Mouse (Mus musculus): Measurements from ENCODE around the gene Slco3a1.

Slco3a1 gene

GRCm38 (mm10) chr7:74529183-74529757 lies 25.3 kb downstream of the Slco3a1 start:
- no peak for DNase-seq (ENCODE audit: low read depth in 1 of 2, low spot score in 2 of 2)

DNA sequence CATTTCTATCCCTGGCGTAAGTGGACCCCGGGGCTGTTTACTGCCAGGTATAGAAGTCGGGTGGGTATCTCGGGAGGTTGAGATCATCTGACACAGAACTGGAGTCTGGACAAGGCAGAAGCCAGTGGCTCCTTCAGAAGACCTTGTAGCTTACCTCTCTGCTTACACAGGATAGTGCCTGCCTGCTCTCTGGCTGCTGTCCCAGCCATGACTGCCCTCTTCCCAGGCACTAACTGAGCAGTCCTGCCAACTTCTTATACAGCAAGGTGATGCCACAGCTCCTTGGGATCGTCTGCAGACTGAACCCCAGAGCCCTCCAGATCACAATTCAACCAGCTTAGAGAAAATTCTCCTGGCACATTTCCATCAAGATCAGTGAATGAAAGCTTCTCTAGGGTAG lies 26.4 kb downstream of the Slco3a1 start:
- no peak for DNase-seq (ENCODE audit: low read depth in 1 of 2, low spot score in 2 of 2)

DNA sequence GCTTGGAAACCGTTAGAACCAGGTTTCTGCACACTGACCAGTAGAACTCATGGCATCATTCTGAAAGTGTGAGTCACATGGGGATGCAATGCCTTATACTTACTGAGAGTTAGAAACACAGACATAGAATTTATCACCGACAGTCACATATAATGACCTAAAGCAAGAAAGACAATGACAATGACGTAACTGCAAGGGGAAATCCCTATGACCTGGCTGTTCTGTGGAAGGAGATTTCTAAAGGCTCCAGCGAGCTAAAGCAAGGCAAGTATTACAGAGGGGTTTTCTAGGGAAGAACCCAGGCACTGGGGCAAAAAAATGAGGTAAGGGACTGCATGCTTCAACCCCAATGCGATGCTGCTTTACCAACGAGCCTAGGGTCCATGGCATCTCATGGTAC lies 26.9 kb downstream of the Slco3a1 start:
- no peak for DNase-seq (ENCODE audit: low read depth in 1 of 2, low spot score in 2 of 2)

DNA sequence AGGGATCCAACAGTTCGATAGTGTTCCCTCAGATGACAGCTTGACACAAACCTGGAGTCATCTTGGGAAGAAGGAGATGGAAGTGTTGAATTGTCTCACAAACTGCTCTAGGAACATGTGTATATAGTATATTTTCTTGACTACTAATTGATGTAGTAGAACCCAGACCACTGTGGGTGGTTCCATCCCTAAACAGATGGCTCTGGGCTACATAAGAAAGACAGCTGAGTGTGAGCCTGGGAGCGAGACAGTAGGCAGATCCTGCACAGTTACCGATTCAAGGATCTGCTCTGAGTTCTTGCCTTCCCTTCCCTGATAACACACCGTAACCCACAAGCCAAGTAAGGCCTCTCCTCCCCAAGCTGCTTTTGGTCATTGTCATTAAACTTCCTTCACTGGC lies 28.6 kb downstream of the Slco3a1 start:
- no peak for DNase-seq (ENCODE audit: low read depth in 1 of 2, low spot score in 2 of 2)

GRCm38 (mm10) chr7:74525586-74525985 lies 29.0 kb downstream of the Slco3a1 start:
- no peak for DNase-seq (ENCODE audit: low read depth in 1 of 2, low spot score in 2 of 2)

DNA sequence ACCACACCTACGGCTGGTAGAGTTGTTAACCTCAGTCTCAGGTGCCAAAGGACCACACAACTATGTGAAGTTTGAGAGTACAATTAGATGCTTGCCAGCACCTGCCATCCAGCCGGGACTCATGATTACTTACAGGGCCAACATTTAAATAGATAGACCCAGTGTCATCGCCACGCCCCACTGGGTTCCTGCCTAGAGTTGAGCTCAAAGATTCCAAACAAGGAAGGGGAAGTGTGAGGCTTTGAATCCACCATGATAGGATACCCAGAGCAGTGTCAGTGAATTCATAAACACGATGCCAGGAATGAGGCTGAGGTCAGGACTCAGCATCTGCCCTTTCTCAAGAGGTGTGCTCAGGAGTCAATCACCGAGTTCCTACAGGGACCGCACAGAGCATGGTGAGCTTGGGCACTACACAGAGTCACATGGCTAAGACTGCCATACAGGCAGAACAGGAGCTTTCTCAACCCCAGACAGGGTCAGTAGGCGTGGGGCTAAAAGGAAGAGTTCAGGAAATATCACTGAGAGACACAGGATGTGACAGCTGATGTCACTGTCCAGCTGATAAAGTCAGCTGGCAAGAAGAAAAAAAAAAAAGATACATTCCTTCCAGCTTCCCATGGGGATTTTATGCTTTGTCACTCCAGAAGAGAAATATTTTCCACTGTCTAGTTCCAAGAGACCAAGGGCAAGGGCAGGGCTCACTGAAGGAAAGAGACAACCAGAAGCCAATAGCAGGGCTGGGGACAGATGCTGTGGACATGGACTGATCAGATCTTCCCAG lies 30.2 kb downstream of the Slco3a1 start:
- DNase-seq (ENCODE audit: low read depth in 1 of 2, low spot score in 2 of 2): no peak

GRCm38 (mm10) chr7:74523086-74523485 lies 31.5 kb downstream of the Slco3a1 start:
- DNase-seq (ENCODE audit: low read depth in 1 of 2, low spot score in 2 of 2): no peak

DNA sequence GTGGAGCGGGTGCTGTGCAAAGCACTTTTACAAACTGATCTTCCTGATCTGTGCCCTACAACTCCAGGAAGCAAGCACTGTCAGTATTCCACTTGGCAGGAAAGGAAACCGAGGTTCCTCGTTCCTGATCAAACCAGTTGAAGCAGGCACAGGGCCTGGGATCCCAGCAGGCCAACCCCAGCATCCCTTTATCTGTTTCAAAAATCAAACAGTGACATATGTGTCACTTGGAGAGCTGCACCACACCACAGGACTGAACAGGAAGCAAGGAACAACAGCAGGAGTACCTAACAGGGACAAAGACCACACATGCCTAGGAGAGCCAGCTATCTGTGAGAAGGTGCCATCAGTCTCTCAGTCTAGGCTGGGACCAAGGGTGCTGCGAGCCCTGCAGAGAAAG lies 32.3 kb downstream of the Slco3a1 start:
- DNase-seq (ENCODE audit: low read depth in 1 of 2, low spot score in 2 of 2): no peak

- no peak for DNase-seq (ENCODE audit: low read depth in 1 of 2, low spot score in 2 of 2)
These were observed 35.2 kb downstream of the Slco3a1 start for GRCm38 (mm10) chr7:74519386-74519785.

DNA sequence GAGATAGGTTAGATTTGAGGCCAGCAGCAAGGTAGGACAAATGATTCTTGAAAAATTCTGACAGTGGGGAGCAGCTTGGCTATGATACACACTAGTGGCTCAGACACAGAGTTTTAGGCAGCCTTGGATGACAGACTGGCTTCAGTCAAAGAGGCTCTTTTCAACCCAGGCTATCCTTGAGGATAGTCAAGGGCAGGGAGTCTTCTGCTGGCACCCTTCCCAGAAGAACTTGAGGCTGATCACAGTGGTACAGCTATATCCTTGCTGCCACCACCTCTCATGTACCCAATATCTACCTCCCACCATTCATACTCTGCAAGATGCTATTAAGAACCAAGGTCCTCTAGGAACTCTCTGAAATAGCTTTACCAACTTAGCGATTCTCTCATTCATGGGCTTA lies 35.8 kb downstream of the Slco3a1 start:
- no peak for DNase-seq (ENCODE audit: low read depth in 1 of 2, low spot score in 2 of 2)

DNA sequence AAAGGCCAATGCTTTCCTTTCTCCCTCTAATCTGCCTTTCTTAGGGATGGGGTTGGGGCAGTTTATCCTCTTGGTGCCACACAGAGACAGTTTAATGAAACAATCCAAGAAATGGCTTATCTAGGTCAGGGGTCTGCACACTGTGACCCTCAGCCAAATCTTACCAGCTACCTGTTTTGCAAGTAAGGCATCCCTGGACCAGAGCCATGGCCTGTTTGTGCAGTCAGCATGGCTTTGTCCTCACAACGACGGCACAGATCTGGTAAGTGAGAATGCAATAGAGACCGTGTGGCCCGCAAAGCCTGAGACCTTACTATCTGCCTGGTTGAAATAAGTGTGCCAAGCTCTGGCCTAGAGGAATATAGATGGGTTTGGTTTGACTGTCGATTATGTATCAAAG lies 36.3 kb downstream of the Slco3a1 start:
- no peak for DNase-seq (ENCODE audit: low read depth in 1 of 2, low spot score in 2 of 2)

DNA sequence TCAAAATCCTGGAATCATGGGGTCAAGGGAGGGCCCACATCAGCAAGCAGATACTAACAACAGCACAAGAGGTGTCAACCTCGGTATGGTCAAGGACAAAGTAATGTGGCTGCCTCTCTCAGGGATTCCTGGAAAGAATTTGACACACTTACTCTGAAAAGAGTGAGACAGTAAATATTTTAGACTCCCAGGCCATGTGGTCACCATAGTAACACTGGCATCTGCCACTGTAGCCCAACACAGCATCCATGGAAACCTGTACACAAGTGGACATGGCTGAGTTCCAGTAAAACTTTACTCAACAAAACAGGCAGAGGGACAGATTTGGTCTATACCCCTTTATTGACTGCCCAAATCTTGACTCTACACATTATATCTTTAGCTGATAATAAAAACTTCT lies 43.9 kb downstream of the Slco3a1 start:
- DNase-seq (ENCODE audit: low read depth in 1 of 2, low spot score in 2 of 2): no peak

GRCm38 (mm10) chr7:74508205-74508604 lies 46.4 kb downstream of the Slco3a1 start:
- DNase-seq (ENCODE audit: low read depth in 1 of 2, low spot score in 2 of 2): no peak

DNA sequence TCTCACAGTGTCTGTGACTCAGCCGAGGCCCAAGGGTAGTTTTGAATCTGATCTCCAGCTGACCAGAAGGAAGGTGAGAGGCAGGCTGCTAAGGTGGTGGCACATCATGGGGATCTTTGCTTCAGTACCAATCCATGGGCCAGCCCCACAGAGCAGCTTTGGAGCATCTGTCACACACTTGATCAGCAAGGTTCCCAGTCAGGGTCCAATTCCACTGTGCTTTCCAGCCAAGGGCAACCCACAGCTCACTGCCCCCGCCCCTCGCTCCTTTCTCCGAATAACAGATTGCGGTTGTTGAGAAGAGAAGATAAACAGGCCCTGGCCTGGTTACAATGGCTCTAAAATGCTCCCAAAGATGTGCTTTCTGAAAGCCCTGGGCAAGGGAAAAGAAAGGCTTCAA lies 47.7 kb downstream of the Slco3a1 start:
- DNase-seq (ENCODE audit: low read depth in 1 of 2, low spot score in 2 of 2): no peak

- no peak for DNase-seq (ENCODE audit: low read depth in 1 of 2, low spot score in 2 of 2)
These were observed 48.9 kb downstream of the Slco3a1 start for GRCm38 (mm10) chr7:74505635-74506034.

GRCm38 (mm10) chr7:74501187-74501586 lies 53.4 kb downstream of the Slco3a1 start:
- DNase-seq (ENCODE audit: low read depth in 1 of 2, low spot score in 2 of 2): no peak

DNA sequence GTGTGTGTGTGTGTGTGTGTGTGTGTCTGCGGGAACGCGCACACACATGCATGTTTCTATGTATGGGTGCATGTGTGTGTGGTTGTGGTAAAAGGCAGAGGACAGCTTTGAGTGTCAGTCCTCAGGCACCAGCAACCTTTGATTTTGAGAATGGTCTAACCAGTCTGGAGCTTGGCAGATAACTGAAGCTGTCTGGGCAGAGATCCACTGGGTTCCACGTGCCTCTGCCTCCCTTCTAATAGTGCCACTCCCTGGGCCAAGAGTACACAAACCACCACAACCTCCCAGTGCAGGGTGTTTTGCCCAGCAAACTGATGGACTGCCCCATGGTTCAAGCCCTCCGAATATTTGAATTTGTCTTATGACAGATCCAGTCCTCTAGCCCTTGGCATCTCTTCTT lies 55.1 kb downstream of the Slco3a1 start:
- no peak for DNase-seq (ENCODE audit: low read depth in 1 of 2, low spot score in 2 of 2)

- DNase-seq (ENCODE audit: low read depth in 1 of 2, low spot score in 2 of 2): no peak
These were observed 56.2 kb downstream of the Slco3a1 start for GRCm38 (mm10) chr7:74498266-74498980.

- peak; percentile 4 to 29 for DNase-seq (ENCODE audit: low read depth in 1 of 2, low spot score in 2 of 2)
These were observed 57.4 kb downstream of the Slco3a1 start for GRCm38 (mm10) chr7:74497203-74497602.

DNA sequence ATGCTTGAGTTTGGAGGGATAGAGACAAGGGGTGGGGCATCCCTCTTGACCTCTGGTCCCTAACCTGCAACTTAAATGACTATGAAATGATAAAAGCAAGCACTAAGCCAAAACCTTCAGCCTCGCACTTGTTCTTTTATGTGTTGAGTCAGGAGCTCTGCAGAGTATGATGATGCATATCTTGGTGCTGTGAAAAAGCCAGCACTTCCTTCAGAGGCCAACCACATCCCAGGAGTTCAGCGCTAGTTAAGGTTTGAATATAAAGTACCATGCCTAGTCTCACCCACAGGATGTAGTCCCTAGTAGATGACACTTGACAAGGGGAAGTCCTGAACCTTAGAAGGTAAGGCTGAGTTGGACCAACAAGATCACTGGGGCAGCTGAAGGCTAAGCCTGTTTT lies 59.1 kb downstream of the Slco3a1 start:
- no peak for DNase-seq (ENCODE audit: low read depth in 1 of 2, low spot score in 2 of 2)

DNA sequence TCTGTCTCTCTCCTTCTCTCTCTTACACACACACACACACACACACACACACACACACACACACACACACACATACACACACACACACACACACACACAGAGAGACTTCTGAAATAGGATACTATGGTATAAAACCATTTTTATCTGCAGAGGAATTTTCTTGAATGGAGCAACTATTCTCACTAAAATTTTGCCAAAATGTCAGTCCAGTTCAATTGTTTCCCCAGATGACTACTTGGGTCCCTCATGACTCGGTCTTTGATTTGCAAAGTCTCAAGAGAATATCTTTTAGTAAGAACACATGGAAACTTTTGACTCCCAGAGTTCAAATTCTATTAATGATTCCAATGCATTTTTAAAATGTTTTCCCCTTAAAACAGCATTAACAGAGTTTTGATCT lies 60.8 kb downstream of the Slco3a1 start:
- DNase-seq (ENCODE audit: low read depth in 1 of 2, low spot score in 2 of 2): no peak

GRCm38 (mm10) chr7:74491683-74492355 lies 62.8 kb downstream of the Slco3a1 start:
- no peak for DNase-seq (ENCODE audit: low read depth in 1 of 2, low spot score in 2 of 2)
